Mouse (Mus musculus): ENCODE results near the gene Oscar.
A peak's percentile ranks its signal among the peaks of the same experiment; 100 is the strongest.

The Oscar gene

DNA sequence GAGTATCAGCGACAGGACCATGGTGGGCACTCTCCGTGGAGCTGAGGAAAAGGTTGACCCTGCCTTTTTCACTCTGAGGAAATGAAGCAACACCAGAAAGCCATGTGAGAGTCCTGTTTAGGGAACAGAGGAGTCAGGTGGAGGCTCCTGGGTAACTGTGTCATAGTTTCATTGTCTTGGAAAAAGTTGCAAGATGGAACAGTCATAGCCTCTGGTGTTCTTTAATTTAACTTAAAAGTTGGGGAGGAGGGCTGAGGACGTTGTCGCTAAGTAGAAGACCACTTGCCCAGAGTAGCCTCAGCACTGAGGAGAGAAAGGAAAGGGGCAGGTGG lies at the start of gene Oscar:
Gene Oscar (minus strand): TSS at position 101 of the 332 bp plus-strand sequence.
- no peak for DNase-seq (ENCODE audit: low read depth)

DNA sequence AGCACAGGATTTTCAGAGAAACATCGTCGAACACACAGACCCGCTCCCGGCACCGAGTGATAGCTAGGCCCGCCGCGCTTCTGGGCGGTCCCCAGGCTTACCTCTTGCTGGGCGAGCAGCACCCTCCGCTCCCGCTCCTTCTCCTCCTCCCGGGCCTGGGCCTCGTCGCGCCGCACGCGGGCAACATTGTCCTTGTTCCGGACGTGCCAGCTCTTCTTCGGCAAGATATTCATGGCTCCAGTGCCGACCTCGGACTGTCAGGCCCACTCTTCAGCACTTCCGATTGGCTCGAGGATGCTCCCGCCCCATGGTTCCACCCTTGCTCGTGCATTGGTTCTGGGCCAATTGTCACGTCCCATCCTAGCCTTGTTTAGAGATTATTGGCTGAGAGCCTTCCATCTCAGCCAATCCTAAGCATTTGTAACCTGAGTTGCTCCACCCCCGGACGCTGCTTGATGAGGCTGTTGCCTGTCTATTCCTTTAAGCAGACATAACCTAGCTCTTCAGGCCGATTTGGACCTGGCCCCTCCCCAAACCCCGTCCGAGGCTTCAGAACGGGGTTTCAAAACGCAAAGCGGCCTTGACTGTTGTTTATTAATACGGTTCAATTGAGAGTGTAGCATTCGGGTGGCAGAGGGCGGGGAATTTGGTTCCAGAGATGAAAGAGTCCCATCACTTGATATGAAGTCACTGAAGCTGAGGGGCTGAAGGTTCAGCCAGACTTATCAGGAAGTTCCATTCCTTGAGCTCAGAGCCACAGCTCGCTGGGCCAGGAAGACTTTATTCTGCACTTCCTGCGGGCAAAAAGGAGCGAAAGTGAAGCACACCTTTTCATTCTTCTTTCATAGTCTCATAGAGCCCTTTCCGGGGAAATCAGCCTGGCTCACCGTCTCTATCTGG lies 49.5 kb upstream of the Oscar start, which contains the start of gene Leng1:
Gene Leng1 (minus strand): TSS at position 626 of the 900 bp plus-strand sequence.
- peak; percentile 98 for DNase-seq (ENCODE audit: low read depth)

DNA sequence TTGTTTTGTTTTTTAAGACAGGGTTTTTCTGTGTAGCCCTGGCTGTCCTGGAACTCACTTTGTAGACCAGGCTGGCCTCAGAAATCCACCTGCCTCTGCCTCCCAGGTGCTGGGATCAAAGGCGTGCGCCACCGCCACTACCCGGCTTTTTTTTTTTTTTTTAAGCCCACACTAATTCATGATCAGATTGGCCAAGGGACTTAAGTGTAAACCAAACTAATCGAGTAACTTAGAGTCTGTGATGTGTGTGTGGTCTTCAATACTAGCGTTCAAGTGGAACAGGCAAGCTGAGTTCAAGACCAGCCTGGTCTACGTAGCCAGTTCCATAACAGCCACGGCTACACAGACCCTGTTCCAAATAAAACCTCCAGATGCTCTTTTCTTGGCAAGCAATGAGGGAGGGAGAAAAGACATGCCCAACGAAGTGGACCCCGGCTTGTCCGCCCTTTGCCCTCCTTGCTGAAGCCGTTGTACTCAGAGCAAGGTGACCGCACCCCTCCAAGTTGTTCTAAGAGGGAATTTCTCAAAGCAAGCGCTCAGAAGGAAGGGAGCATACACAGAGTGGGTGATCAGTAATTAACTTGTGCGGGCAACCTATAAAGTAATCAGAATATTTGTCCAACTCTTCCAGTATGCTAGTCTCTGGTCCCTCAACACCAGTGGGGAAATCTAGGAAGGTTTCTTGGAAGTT lies 48.7 kb upstream of the Oscar start:
- no peak for DNase-seq (ENCODE audit: low read depth)

- no peak for DNase-seq (ENCODE audit: low read depth)
Measured at GRCm38 (mm10) chr7:3658578-3658977, 42.6 kb upstream of the Oscar start.

DNA sequence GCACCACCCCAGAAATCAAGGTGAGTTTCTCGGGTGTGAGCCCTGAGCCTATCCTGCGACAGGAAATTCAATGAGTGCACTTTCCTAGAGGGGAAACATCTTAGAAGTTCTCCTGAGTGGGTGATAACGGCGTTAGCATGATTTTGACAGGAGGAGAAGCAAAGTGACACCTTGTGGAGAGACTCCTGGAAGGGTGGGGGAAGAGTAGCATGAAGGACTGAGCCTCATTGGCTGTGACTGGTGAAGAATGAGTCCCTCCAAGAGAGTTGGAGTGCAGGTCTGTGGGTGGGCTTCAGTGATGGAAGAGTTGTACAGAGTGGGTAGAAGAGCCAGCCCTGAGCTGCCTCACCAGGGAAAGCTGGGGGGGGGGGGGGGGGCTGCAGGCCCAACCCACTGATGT lies 41.0 kb upstream of the Oscar start:
- DNase-seq (ENCODE audit: low read depth) = no peak

GRCm38 (mm10) chr7:3646641-3647040 lies 30.7 kb upstream of the Oscar start:
- DNase-seq (ENCODE audit: low read depth) = no peak

GRCm38 (mm10) chr7:3646188-3646587 lies 30.2 kb upstream of the Oscar start:
- peak; percentile 48 for DNase-seq (ENCODE audit: low read depth)

- no peak for DNase-seq (ENCODE audit: low read depth)
Measured at GRCm38 (mm10) chr7:3645488-3646025, 29.6 kb upstream of the Oscar start.

DNA sequence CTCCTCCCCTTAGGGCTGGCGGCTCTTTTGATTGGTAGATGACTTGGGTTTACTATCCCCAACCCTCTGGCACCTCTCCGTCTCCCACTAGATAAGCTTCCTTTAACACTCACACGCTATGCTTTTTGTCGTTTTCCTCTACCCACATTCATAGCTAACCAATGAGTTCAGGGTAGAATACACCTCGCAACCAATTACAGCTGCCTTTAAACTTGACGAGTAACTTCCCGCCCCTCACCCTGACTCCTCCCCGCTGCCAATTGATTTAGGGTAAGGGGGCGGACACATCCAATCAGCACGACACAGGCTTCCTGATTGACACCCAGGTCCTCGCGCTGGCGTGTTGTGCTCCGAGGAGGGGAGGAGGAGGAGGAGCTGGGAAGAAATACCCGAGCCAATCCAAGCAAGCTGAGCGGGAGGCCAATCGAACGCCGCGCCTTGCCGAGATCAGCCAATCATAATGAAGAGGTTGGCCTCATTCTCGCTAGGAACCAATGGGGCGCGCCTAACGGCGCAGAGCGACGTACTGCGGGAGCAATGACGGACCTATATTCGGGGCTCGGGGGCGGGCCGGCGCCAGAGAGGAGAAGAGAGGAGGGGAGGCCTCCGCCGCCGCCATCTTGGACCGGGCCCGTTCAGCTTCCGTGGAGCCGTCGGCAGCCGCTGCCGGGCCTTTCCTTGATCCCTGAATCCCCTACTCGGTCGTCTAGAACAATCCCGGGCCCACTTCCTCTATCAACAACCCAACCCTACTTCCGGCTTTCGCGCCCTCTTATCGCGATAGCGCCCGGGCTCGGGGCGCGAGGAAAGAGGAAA lies 28.9 kb upstream of the Oscar start, which contains the start of gene Cnot3:
Gene Cnot3 (plus strand): TSS at position 597 of the 816 bp plus-strand sequence.
- DNase-seq (ENCODE audit: low read depth) = peak; percentile 99

GRCm38 (mm10) chr7:3644348-3644671 lies 28.4 kb upstream of the Oscar start:
- no peak for DNase-seq (ENCODE audit: low read depth)

DNA sequence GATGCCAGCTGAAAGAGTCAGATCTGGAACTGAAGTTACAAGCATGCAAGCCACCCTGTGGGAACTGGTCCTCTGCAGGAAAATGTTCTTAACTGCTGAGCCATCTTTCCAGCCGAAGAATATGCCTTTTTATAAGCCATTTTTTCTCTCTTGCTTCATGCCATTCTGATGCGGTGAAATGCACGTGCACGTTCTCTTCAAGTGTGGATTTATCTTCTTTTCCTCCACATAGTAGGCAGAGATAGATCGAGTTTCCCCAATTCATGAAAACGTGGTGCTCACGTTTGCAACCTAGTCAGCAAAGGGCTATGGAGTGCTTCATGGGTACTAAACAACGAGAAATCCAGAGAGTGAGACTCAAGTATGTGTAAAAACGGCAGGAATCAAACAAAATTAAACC lies 27.9 kb upstream of the Oscar start:
- DNase-seq (ENCODE audit: low read depth) = no peak

- no peak for DNase-seq (ENCODE audit: low read depth)
Measured at GRCm38 (mm10) chr7:3643412-3643811, 27.5 kb upstream of the Oscar start.

DNA sequence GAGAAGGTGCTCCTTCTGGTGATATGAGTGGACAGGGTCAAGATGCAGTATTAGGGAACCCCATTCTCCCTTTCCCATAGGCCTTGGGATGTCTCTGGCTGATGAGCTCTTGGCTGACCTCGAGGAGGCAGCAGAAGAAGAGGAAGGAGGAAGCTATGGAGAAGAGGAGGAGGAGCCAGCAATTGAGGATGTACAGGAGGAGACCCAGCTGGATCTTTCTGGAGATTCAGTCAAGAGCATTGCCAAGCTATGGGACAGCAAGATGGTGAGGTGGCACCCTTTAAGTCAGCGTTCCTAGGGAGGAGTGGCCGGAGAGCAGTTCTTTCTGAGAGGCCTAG lies 14.5 kb upstream of the Oscar start:
- no peak for DNase-seq (ENCODE audit: low read depth)

DNA sequence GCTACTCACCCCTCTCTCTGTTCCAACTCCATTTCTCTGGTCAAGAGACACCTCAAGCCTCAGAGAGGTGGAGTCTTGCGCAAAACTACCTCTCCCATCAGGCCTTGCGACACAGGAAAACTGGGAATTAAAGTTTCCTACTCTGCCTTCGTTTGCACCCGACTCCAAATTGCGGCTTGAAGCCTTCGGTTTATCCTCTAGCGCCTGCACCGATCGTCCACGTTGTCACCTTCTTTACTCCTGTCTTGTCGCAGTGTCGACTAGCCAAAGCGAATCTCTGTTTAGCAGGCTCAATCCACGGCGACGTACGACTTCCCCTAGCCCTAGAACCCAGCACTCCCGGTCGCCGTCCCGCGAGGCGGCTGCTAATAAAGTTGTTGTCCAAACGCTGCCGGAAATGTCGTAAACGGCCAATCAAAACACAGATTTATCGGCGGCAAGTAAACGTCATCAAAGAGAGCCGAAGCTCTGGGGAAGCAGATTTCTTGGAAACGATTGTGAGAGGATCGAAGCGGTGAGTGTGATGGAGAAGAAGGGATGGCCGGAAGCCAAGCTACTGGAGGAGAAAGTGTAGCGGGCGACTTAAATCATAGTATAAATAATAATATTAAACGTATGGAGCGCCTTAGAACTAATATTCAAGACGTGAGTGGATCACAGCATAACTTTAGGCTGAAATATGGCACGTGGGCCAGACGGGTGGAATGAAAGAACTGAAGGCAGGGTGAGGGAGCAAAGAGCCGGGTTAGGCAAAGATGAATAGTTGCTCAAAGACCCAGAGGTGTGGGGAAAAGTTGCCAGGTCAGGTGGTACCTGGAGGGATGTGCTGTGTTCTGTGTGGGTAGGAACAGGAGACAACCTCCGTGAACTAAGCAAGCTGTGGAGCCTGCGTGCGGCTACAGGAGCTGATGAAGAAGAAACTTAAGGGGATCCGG lies 13.9 kb upstream of the Oscar start, which contains the start of the genes Tfpt and Prpf31:
Gene Tfpt (minus strand): TSS at position 387 of the 935 bp plus-strand sequence.
Gene Prpf31 (plus strand): TSS at position 443 of the 935 bp plus-strand sequence.
- DNase-seq (ENCODE audit: low read depth) = peak; percentile 96

DNA sequence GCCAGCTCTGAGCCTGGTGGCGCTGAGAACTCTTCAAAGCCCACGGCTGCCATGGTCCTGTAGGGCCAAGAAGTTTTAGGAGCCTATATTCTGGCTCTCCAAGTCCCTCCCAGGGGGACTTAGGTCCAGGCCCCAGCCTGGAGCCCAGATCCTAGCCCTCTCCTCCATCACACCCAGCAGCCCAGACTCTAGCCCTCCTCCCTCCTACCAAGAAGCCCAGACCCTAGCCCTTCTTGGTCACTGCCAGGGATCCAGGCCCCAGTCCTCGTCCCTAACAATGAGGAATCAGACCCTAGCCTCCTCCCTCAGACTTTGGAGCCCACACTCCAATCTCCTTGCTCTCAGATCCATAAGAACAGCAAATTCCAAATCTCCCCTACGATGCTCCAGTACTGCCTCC lies 13.1 kb upstream of the Oscar start:
- DNase-seq (ENCODE audit: low read depth) = no peak

GRCm38 (mm10) chr7:3617242-3617995 lies 1.5 kb upstream of the Oscar start, which contains the start of gene Ndufa3:
Gene Ndufa3 (plus strand): TSS chr7:3617373.
- DNase-seq (ENCODE audit: low read depth) = peak; percentile 95

DNA sequence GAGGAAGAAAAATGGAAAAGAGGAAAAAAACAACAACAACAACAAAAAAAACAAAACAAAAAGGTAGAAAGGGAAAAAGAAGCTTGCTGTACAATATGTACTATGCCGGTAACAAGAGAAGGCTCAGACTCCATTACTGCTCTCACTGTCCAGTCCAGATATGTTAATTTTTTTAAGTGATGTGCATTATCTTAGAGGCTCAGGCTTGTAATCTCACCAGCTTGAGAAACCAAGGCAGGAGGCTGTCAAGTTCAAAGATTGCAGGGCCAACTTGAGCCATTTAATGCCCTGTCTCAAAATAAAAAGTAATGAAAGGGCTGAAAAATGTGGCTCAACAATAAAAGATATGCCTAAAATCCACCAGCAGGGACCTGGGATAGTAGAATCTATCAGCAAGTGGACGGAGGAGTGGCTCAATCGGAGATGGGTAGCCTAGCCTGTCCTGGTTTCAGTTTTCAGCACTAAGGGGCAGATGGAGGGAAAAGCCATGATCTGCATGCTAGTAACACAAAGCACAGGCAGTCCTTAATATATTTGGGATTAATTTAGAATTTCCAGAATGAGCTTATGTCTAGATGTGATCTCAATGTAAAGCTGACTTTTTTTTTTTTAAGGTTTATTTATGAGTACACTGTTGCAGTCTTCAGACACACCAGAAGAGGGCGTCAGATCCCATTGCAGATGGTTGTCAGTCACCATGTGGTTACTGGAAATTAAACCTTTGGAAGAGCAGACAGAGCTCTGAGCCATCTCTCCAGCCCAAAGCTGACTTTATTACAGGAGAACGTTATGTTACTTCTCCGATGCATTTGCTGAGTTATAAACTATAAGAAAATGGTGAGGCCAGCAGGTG lies 658 bp upstream of the Oscar start:
- DNase-seq (ENCODE audit: low read depth) = no peak

DNA sequence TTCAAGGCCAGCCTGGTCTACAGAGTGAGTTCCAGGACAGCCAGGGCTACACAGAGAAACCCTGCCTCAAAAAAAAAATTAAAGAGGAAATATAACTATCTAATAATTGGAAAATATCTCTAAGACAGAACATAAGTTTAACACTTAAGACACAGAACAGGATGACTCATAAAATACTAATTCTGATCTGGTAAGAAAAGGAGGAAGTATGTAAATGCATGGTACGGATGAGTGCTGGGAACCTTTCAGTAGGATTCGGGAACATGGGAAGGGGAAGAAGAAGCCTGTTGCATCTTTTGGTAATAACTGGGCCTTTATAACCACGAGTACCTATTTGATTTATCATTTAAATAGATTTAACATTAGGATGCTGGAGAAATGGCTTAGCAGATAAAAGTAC lies 1.9 kb downstream of the Oscar start:
- no peak for DNase-seq (ENCODE audit: low read depth)

DNA sequence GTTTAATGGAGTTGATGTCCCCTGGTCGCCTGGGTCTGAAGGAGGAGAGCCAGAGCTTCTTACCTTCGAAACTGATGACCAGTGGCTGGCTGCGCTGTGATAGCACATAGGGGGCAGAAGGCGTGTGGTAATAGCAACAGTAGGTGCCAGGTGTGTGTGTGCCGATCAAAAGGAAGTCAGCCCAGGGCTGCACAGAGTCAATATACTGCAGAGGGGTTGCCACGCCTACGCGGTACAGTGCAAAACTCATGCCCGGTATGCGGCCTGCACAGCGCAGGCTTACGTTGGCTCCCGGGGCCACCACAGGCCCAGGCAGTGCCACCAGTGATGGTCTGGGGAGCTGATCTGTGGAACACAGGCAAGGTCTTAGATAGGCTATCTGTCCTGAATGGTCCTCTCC lies 5.0 kb downstream of the Oscar start:
- no peak for DNase-seq (ENCODE audit: low read depth)

All from induced T-regulatory cell, adult 2 months (primary cell).